Mouse (Mus musculus) splenic B cell, adult 2 months (primary cell): ENCODE data around the gene Gm10644.

ENCODE experiments used
- DNase-seq: peaks from one replicate; pipeline ENCODE4 v3.0.0-alpha.2; 2011; ENCODE audit warnings: low read depth, low spot score
- H3K27me3 ChIP-seq: 2 replicates; pipeline ENCODE4 v1.6.1; 2012; ENCODE audit warnings: mild to moderate bottlenecking, low read length, moderate library complexity, mixed read lengths; ENCODE audit not compliant: control insufficient read depth, poor library complexity, insufficient read depth, severe bottlenecking
- H3K36me3 ChIP-seq: 2 replicates; pipeline ENCODE4 v1.6.1; 2012; ENCODE audit warnings: mild to moderate bottlenecking, low read length, moderate library complexity, mixed read lengths; ENCODE audit not compliant: control insufficient read depth, poor library complexity, insufficient read depth, severe bottlenecking

Gm10644 gene

DNA sequence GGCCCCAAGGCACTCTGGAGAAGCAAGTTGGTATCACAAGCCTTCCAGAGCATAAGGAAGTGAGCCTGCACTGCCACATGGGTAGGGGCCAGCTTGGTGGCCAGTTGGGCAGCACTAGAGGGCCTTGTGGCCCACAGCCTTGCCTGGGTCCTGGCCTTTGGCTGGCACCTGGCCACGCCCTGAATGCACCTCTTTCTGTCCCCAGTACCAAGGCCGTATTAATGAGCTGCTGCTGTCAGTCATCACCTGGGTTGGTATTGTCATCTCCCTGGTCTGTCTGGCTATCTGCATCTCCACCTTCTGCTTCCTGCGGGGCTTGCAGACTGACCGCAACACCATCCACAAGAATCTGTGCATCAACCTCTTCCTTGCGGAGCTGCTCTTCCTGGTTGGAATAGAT, 20.8 kb downstream of the Gm10644 start:
- no peak for DNase-seq
- H3K27me3 ChIP-seq, result no peaks in the 10 kb centered on the region
- H3K36me3 ChIP-seq, result no peaks in the 10 kb centered on the region

DNA sequence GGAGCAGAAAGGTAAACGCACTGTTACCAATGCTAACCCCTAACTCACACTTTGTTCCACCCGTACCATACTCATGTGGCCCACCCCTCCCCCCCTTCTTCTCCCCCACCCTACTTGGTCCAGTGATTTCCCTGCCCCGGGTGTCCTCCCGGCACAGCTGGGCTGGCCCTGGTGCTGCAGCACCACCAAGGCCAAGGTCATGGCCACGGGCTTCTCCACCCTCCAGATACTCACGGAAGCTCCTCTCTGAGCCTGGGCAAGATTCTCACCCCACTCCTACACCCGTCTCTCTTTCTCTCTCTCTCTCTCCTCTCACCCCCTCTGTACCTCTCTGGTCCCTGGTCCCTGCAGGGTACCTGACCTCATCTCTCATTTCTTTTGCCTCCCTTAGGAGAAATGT, 28.7 kb downstream of the Gm10644 start:
- no peaks in the 10 kb centered on the region for H3K36me3 ChIP-seq
- no peaks in the 10 kb centered on the region for H3K27me3 ChIP-seq
- DNase-seq, result no peak

DNA sequence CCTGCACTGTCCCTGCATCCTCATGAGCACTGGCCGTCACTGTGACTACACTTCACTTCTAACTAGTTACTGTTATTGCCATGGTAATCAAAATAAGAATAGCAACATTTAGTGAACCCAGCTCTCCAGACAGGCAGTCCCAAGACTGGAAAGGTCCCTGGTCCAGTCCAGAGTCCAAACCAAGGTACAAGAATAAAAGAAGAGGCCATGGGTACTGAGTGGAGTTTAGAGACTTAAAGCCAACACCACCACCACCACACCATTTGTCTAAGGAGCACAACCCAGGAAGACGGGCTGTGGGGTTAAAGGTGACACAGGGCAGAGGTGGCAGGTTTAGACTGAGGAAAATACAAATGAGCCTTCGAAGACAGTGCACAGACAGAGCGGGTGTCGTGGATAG, 30.4 kb downstream of the Gm10644 start:
- Histone ChIP-seq H3K36me3 (no peaks in the 10 kb centered on the region), H3K27me3 (no peaks in the 10 kb centered on the region)
- DNase-seq, result no peak

DNA sequence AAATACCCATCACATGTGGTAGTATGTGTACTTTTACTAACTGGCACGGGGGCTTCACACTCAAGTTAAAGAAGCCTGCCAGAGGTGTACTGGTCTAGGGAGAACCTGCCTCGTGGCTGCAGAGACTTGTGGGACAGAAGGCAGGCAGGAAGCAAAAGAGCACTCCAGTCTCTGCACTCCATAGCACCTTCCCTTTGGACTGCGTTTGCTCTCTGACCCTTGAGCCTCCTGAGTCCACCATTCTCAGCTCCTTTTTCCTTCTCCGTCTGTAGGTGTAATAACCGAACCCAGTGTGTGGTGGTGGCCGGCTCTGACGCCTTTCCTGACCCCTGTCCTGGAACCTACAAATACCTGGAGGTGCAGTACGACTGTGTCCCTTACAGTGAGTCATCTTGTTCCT, 32.3 kb downstream of the Gm10644 start:
- H3K27me3 ChIP-seq, result no peaks in the 10 kb centered on the region
- no peaks in the 10 kb centered on the region for H3K36me3 ChIP-seq
- DNase-seq, result no peak

DNA sequence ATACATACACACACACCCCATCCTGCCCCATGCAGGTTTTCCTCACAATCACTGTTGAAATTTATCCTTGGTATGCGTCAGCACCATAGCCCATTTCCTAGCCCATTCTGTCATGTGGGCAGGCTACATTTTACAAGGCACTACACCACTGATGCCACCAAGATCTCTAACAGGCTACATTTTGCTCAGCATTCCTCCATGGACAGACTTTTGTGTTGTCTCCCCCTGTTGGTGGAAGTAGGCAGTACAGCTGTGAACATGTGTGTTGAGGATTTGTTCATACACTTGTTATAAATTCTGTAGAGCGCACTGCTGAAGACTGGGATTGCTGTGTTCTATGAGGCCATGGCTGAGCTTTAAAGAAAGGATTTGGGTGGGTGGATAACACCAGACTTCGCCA, 33.4 kb downstream of the Gm10644 start:
- DNase-seq, result peak; percentile 84
- no peaks in the 10 kb centered on the region for H3K27me3 ChIP-seq
- no peaks in the 10 kb centered on the region for H3K36me3 ChIP-seq

DNA sequence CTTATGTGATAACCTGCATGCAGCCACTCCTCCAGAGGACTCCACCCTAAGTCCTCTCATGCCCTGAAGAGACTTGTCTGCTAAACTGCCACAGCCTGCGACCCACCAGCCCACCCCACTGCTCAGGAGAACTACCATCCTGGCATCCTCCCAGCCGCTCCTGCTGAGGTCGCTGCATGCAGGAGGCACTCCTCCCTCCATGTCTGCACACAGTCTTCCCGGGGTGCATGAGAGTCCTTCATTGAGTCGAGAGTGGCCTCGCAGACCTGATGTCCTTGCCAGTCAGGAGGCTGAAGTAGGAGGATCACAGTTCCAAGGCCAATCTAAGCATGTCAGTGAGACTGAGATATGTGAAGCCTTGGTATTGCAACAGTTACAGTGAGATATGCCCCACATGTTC, 37.4 kb downstream of the Gm10644 start:
- DNase-seq, result no peak
- Histone ChIP-seq H3K27me3 (no peaks in the 10 kb centered on the region), H3K36me3 (no peaks in the 10 kb centered on the region)

DNA sequence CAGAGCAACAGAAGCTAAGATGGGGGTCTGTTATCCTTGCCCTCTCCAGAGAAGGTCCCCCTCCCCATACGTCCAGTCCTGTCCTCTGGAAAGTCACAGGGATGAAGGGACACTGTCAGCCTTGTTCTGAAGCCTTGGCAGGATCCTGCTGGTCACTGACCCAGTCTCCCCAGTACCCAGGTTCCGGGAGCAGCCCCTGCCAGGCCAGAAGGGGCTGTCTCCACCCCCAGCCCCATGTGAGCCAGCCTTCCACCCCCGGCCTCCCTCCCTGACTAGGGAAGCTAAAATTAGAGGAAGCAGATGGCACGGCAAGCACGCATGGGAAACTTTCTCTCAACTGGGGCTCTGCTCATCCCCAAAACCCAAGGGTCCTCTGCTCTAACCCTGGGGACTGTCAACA, 39.0 kb downstream of the Gm10644 start:
- no peaks in the 10 kb centered on the region for H3K36me3 ChIP-seq
- H3K27me3 ChIP-seq, result no peaks in the 10 kb centered on the region
- no peak for DNase-seq

DNA sequence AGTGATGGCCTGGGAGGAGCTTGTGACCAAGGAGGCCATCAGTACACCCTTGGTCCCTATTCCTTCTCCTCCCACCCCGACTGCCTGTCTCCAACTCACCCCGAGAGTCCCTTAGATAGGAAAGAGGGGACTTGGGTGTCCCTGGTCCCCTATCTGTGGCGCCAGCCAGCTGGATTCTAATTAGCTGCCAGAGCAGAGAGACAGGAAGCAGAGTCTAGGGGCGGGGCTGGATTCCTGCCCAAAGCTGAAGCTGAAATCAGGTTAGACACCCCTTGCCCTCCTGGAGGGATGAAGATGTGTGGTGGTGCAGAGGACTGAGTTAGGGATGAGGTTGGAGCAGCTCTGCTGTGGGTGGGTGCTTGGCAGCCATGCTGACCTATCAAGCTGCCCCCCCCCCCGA, 40.1 kb downstream of the Gm10644 start:
- Histone ChIP-seq H3K36me3 (no peaks in the 10 kb centered on the region), H3K27me3 (no peaks in the 10 kb centered on the region)
- DNase-seq, result no peak

DNA sequence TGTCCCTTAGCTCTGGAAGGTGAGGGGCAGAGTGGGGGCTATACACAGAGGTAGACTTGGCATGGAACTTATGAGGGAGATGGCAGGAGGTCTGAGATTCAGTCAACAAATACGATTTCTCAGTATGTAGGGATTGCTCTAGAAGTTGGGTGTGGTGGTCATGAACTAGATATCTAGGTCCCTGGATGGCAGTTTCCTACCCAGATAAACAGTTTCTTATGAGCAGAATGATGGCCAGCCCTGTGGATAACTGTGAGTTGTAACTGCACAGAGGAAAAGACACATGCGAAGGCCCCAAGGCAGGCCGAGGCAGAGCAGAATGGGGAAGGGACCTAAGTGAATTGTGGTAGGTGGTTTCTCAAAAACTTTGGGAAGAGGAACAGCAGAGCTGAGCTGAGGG, 40.8 kb downstream of the Gm10644 start:
- no peak for DNase-seq
- Histone ChIP-seq H3K36me3 (no peaks in the 10 kb centered on the region), H3K27me3 (no peaks in the 10 kb centered on the region)

DNA sequence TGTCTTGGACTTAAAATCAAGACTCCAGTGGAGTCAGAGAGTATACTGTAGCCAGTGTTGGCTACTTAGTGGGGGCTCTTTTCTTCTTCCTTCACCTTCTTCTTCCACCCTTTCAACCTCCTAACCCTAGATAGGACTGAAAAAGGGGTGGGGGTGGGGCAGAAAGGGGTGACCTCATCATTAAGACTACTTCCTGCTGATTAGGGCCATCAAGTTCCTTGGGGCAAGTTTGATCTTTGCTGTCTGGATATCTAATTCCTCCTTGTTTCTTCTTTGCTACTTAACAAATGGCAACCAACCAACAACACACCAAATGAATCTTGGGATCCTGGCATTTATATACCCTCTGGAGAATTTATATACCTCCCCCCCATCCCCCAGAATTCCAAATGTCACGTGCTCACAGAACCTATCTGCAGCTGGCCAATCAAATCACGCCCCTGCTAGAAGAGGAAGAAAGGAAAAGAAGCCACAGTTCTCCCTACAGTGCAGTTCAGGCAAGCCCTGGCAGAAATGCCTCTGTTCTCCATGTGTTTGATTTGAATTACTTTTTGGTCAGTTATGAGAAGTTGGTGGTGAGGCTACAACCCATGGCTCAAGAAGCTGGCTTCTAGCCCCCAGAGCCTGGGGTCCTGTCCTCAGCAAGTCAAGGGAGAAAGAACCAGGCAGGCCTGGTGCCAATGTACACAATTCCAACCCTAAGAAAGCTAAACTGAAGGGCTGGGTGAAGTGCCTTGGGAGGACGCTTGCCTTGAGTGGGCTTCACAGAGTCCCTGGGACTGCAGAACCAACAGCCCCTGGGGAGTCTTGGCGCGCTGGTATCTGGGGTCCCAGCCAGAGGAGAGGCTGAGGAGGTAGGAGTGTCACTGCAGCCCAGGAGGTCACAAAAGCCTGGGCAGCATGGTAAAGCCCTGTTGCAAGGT, 42.9 kb downstream of the Gm10644 start:
- DNase-seq, result no peak
- Histone ChIP-seq H3K27me3 (no peaks in the 10 kb centered on the region), H3K36me3 (no peaks in the 10 kb centered on the region)

DNA sequence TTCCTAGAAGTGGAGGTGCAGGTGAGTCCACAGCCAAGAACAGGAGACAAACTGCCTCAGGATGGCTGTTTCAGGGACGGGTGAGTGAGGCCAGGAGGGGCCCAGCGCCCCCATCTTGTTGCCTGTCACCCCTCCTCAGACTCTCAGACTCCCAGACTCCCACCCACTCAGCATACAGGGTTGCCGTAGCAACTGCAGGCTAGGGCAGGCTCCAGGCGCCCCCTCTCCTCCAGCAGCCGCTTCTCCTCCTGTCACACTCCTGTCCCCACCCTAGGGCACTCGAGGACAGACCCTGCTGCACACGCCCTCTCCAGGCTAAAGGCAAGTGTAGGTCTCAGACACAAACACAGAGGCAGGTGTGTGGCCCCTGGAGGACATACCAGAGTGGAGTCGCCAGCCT, 45.7 kb downstream of the Gm10644 start:
- Histone ChIP-seq H3K27me3 (no peaks in the 10 kb centered on the region), H3K36me3 (no peaks in the 10 kb centered on the region)
- no peak for DNase-seq

DNA sequence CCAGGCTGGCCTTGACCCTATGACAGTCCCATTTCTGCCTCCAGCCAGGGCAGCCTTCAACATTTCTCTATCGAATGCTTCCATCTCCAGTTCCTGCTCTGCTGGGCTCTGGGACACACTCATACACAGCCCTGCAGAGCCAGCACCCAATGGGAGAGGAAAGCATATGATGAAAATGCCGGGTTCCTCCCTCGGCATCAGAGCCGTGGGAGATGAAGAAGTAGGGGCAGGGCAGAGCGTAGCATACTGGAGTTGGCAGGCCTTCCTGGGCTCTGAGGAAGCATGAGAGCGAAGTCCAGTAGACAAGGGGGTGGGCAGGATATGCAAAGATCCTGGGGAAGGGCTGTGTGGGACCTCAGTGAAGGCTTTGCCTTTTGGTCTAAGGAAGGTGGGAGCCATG, 46.4 kb downstream of the Gm10644 start:
- no peak for DNase-seq
- H3K36me3 ChIP-seq, result no peaks in the 10 kb centered on the region
- H3K27me3 ChIP-seq, result no peaks in the 10 kb centered on the region

DNA sequence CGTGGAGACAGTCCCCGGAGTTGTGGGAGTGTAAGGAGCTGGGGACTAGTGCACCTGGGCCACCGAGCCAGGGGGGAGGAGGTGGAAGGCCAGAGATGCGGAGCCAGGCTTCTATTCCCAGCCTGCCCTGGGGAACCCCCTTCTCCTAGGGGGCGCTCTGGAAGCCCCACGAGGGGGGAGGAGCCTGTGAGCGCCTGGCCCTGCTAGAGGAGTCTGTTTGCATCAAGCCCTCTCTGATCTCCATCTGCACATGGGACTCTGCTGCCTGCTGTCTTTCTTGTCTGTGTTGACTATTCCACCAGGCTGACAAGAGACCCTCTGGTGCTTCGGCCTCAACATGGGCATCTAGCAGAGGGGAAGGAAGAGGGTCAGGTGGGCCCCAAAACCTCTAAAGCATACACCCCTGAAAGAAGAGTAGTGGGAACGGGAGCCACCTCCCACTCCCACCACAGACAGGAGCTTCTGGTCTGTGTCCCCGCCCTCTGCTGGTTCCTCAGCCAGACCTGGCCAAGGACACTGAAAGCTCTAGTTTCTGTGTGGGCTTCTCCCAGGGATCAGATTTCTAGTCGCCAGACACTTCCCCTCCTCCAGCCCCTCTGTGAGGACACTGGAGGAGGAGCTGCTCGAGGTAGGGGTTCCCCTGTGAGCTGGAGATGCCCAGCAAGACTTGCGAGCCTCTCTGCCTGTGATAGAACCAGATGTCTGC, 51.9 kb downstream of the Gm10644 start:
- H3K27me3 ChIP-seq, result 0 out of 2 replicates have a peak, but pooled peaks cover 2% of the 10 kb centered on the region
- H3K36me3 ChIP-seq, result no peaks in the 10 kb centered on the region
- no peak for DNase-seq

DNA sequence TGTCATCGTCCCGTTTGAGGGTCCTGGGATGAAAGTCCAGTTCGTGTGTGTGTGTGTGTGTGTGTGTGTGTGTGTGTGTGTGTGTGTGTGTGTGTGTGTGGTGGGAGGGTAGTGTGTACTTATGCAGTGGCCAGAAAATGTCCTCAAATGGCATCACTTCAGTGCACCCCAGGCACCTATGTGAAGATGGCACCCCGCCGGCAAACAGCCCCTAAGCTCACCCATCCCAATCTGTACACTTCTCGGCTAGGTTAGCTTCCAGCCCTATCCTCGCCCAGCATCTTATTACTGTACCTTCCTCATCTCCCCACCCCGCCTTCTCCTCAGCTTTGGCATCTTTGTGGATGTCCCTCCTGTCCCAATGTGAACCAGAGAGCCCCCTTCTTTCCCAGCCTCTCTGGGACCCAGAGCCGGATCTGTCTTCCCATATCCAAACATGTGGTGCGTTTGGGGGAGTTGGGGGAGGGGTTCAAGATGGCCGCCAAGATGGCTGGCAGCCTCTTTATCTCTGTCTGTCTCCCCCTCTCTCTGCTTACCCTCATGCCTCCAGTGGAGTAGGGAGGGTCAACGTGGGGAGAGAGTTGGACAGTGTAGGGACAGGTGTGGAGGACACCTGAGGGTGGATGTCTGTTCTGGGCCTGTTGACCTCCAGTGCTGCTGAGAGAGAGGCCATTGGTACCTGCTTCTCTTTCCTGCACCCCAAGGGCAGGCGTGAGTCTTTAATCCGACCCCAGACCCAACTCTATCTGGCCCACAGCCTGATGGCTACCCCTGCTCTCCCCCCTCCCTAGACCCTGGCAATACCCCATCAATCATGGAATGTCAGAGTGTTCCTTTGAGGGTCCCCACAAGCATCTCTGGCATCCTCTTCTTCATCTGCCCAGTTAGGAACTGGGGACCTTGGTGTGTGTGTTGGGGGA, 53.2 kb downstream of the Gm10644 start:
- Histone ChIP-seq H3K27me3 (0 out of 2 replicates have a peak, but pooled peaks cover 2% of the 10 kb centered on the region), H3K36me3 (no peaks in the 10 kb centered on the region)
- no peak for DNase-seq

DNA sequence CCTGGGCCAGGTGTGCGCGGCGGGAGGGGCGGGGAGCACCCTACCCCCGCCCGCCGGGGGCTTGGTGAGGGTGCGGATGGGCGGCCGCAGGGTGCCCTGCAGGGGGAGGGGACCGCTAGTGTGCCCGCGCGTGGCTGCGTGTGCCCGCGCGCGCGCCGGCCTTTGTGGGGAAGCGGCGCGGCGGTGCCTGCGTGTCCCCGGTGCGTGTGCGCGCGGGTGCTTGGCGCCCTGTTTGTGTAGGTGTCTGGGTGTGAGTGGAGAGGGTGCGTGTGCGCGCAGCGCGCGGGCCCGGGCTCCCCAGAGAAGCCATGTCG, 54.1 kb downstream of the Gm10644 start:
- Histone ChIP-seq H3K36me3 (no peaks in the 10 kb centered on the region), H3K27me3 (0 out of 2 replicates have a peak, but pooled peaks cover 2% of the 10 kb centered on the region)
- peak; percentile 41 for DNase-seq
